Mouse (Mus musculus) gastrocnemius, postnatal 25 days (tissue): Measurements from ENCODE around the gene Tmem50a. TPM values are rescaled to one million over a fixed set of nuclear protein-coding genes. Genes with fewer than 3 reads are reported as not detected.
A peak's percentile ranks its signal among the peaks of the same experiment; 100 is the strongest.
"Not testable (repeated sequence)": the region's sequence is repeated elsewhere in the genome, so short reads cannot be mapped to it uniquely, and the experiment has no call there.

ENCODE experiments used
- DNase-seq: peaks from one replicate; pipeline ENCODE4 v3.0.0; 2022
- total RNA-seq, 2 experiments: library from RNA; stranded (reverse); gene quantifications; 1 replicate in 1 of 2; 2 replicates in 1 of 2; pipeline ENCODE4 v1.2.3; 2021

The Tmem50a gene
- total RNA-seq, 2 experiments from 2014 or later: 25.7 to 32.2 TPM

DNA sequence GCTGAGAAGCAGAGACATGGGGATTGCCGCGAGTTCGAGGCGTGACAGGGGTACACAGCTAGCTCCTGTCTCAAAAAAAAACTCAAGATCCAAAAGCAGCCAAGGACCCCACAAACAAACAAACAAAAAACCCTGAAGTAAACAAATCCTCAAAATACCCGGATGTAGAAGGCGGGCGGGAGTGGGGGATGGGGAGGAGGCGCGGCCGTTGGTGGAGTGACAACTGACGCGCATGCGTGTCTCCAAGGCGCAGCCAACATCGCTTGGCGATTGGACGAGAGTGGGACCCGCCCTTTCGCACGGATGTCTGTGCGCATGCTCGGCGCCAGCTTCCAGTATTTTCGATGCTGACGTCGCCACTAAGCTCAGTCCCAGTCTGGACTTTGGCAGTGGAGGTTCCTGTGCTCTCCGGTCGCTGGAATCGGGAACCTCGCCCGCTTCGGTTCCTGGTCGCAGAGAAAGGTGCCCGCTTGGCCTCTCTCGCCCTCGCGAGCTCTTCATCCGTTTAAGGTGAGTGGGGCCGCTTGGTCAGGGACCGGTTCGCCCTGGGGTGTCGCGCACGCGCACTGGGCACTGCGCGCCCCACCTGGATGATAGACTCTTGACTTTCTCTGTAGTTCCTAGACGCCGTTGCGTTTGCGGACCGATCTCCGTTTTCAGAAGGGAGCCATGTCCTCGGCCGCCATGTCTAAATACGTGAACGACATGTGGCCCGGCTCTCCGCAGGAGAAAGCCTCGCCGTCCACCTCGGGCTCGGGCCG lies 8.6 kb upstream of the Tmem50a start, which contains the start of gene Rsrp1:
Gene Rsrp1 (plus strand): TSS at position 335 of the 761 bp plus-strand sequence.
- peak; percentile 98 for DNase-seq

DNA sequence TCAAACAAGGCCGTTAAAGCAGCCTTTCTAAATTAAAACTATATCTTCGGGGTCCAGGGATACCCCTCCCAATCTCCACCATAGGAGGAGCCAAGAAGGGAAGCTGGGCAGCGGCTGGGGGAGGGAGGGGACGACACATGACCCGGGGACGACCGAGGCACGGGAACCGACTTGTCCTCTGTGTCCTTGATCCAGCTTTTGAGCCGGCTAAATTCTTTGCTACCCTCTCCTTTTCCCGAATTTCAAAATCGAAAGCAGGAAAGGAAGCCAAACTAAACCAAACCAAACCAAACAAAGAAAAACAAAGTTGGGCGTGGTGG lies 8.1 kb upstream of the Tmem50a start:
- peak; percentile 82 for DNase-seq

DNA sequence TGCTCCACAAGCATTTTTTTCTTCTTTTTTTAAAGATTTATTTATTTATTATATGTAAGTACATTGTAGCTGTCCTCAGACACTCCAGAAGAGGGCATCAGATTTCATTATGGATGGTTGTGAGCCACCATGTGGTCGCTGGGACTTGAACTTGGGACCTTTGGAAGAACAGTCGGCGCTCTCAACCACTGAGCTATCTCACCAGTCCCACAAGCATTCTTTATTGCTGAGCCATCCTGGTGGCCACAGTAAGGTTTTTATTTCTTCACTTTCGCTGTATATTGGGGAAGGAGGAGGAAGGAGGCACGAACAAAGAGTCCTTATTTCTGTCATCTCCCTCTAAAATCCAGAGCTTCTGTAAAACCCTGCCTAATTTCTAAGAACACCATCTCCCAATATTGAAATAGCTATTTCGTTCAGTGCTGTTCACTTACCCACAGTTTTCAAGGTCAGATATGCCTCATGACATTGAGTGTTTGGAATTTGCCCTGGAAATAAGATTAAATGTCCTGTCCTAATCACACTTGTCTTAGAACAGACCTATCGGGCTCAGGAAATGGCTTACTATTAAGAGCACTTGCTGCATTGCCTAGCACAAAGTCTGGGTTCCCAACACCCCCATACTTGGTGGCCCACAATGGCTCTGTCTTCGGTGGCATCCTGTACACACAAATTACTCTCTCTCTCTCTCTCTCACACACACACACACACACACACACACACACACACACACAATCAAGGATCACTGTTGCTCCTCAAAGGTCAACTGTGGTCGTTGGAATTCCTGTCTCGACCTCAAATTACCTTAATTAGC lies 7.5 kb upstream of the Tmem50a start:
- DNase-seq: no peak

DNA sequence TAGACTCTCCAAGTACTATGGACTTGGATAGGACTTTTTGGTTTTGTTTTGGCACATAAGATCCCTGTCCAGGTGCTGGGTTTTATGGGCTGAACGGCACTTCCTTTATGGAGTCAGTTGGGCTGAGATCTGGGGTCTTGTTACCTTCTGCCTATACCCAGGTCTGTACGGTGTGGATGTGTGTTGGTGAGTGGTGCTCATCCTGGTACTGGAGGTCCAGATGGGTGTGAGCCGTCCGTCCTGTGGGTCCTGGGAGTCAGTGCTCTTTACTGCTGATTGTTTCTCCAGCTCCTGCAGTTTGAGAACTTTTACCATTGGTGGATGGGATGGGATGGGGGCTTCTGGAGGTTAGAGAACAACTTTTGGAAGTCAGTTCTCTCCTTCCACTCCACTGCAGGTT lies 6.9 kb upstream of the Tmem50a start:
- DNase-seq: no peak

DNA sequence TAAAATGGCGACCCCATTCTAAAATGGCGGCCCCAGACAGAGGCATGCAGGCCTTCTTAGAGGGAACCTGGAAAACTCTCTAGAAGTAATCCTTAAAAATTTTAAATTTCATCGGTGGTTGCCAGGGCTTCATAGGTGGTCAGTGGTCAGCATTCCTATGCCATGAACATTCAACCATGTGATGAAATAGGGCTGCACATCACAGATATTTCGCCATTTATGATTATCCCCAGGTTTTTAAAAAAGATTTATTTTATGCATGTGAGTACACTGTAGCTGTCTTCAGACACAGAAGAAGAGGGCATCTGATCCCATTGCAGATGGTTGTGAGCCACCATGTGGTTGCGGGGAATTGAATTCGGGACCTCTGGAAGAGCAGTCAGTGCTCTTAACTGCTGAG lies 5.8 kb upstream of the Tmem50a start:
- no peak for DNase-seq

DNA sequence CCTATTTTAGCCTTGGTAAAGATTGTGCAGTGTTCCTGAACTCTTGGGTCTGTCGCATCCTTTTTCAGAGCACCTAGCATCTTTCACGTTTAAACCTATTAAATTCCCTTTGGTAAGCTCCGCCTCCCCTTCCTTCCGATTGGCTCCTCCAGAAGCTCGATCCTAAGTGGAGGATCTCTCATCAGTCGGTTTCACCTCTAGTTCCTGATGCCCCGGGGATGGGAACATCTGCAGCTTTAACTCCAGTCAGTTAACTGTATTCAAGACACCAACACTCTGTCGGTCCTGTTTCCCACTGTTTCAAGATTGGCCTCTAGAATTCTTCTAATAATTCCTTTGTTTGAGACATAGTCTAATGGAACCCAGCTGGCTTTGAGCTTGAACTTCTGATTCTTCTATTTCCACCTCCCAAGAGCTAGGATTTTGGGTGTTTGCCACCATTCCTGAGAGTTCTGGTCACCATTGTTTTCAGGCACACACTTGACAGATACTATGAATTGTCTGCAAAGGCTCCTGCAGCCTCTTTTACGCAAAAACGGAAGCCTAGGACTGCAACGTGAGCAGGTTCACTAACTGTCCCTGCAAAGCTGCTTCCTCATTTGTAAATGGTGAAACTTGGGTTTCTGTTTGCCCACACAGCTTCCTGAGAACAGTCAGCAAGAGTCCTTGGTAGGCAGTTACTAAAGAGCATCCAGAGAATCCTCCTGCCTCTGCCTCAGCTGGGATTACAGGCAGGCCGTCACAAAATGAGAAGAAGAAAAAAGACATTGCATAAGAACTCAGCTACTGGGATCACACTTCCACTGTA lies 5.1 kb upstream of the Tmem50a start:
- DNase-seq: no peak

DNA sequence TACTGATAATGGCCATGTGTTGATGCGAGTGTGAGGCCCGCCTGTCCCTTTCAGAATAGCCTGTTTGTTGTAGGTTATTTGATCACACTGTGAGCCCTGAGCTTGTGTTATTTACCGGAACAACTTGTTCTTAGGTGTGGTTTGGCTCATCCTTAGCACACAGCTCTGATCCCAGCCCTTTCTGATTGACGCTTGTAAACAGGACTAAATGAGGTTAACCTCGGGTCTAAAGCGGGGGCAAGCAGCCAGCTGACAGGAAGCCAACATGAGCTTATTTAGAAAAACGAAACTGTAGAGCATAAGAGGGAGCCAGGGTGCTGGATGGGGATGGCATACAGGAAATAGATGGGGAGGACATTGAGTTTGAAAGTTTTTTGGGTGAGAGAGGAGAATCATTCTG lies 3.6 kb upstream of the Tmem50a start:
- DNase-seq: peak; percentile 82

DNA sequence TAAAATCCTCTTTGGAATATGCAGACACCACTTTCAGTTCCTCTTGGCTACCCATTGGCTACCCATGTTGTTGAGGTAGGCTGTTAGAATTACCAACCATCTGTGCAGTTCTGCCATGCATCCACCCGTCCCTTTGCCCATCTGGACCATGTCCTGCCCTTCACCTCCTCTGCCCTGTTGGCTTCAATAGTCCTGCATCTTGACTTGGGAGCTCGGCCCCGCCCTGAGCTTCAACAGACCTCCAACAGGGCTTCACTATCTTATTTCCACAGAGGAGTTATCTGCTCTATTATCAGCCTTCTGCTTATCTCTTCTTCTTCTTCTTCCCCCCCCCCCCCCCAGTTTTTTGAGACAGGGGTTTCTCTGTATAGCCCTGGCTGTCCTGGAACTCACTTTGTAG lies 2.4 kb upstream of the Tmem50a start:
- no peak for DNase-seq

DNA sequence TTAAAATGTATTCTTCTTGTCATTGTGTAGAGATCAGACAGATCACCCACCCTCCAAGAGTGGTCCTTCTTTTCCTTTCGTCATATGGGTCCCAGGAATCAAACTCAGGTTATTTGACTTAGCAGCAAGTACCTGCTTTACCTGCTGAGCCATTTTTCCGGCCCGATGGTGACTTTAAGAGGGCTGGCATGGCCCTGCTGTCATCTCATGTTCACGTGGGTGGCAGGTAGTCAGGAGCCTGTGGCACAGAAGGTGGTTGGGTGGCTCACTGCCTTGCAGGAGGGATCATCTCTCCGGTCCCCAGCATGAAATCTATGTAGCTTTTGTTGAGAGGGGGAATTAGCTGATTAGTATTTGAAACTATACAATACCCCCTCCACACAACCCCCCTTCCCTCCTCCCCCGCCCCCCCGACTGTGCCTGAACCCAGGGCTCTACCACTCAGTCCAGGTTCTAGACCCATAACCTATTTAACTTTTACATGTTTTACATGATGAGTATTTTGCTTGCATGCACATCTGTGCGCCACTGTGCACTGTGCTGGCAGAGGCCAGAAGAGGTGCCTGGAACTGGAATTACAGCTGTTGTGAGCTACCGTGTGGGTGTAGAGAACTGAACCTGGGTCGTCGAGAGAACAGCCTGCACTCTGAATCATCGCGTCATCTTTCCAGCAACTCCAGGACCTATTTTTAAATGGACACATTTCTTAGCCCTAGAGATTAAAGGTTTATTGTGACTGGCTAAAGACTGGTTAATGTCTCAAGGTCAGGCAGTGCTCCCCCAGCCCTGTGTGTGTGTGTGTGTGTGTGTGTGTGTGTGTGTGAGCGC lies 613 bp upstream of the Tmem50a start:
- no peak for DNase-seq

DNA sequence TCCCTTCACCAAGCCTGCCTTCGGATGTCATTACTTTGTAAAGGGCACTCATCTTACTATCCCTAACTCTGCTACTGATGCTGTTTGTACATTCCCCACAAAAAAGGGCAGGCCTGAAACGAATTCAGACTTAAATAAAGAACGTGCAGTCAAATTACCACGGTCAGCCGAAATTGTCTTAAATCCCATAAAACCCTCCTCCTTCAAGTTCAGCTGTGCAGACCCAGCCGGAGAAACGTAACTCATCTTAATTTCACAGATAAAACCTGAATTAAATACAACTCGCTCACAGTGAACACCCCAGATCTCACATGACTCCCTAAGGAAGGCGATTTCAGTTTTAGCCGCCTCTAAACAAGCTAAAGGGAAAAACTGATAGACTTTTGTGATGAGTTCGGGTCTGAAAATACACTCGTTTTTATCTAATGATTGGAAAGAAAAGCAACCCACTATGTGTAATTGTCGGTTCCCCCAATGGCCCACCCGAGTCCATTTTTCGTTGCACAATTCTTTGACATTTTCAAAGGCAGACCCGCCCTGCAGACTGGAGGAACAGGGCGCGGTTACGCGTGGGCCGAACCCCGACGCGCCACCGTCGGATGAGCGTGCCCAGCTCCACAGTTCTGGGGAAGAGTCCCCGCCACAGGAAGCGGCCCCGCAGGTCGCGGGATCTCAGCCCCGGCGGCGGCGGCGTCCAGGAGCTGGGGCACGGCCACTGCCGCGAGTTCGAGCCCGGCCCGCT lies 531 bp downstream of the Tmem50a start:
- no peak for DNase-seq

DNA sequence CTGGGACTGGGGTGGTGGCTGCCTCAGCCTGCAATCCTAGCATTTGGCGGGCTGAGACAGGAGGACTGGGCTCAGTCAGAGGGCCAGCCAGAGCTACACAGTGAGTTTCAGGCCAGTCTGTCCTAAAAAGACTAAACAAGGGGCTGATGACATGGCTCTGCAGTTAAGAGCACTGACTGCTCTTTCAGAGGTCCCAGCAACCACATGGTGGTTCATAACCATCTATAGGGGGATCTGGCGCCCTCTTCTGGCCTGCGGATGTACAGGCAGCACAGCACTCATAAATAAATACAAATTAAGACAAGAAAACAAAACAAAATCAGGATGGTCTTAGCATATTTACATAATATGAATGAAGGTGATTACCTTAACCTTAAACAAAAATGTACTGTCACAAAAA lies 1.4 kb downstream of the Tmem50a start:
- no peak for DNase-seq

DNA sequence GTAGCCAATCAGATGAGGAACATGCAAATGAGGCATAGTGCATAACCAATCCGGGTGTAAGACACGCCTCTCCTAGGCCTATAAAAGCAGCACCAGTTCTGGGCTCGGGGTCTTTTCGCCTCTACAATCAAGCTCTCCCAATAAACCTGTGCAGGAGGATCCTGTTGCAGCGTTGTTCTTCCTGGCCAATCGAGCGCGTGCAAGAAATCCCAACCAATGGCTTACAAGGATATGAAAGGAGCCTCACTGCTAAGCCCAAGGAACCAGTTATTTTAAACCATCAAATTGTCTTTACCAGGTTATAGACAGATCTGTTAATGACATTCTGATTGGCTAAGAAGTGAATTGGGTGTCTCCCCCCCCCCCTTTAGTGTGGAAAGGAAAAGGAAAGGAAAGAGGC lies 3.4 kb downstream of the Tmem50a start:
- not testable (repeated sequence) for DNase-seq

DNA sequence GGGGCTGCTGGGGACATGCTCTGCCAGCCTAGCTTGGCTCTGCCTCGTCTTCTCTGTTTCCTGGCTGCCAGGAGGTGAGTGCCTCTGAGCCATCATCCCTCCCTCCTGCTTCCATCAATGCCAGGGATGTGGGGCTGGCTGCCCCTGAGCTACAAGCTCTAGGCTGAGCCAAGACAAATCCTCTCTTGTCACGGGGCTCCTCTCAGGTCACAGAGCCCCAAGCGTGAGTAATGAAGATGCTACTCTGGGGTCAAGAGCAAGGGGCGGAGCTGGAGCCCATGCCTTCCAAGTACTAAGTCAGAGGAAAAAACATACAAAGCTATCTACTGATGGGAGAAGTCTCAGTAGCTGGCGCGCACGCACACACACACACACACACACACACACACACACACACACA lies 11.8 kb downstream of the Tmem50a start:
- no peak for DNase-seq

DNA sequence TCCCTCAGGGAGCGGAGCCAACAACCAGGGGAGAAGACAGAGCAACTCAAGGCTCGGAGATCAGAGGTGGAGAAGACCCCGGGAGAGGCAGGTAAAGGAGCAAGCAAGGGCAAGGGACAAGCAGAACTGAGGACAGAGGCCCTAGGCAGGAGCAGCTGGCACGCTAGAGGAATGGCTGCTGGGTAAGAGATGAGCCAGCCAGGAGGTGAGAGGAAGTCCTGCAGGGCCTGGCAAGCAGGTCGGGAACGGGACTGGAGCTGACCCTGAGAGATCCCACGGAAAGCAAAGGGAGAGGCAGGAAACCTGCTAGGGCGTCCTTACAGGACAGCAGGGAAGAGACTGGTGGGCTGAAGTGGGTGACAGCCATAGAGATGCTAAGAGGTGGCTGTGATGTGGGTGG lies 13.7 kb downstream of the Tmem50a start:
- DNase-seq: no peak

DNA sequence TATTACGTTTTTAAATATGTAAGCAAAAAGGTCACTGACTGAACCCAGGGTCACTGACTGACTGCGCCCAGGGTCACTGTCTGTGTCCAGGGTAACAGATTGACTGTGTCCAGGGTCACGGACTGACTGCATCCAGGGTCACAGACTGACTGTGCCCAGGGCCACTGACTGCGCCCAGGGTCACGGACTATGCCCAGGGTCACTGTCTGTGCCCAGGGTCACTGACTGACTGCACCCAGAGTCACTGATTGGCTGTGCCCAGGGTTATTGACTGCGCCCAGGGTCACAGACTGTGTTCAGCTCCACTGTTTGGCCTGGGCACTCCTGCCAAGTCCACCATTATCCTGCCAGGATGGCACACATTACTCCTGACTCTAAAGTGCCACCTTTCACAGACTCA lies 17.6 kb downstream of the Tmem50a start:
- no peak for DNase-seq

DNA sequence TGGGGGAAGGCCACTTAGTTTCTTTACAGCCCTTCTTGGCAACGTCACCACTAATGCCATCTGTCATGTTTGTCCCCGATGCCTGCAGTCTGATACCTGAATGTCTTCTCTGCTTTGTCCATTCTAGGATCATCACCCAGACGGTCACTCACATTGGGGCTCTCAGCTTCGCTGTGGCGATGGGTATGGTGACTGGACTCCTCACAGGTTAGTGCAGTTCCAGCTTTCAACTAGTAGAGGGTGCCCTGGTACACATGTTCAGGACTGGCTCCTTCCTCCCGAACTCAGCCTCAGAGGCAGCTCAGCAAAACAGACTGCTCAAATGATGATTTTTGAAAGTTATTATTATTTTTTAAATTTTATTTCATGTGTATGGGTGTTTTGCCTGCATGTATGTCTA lies 22.7 kb downstream of the Tmem50a start:
- no peak for DNase-seq

DNA sequence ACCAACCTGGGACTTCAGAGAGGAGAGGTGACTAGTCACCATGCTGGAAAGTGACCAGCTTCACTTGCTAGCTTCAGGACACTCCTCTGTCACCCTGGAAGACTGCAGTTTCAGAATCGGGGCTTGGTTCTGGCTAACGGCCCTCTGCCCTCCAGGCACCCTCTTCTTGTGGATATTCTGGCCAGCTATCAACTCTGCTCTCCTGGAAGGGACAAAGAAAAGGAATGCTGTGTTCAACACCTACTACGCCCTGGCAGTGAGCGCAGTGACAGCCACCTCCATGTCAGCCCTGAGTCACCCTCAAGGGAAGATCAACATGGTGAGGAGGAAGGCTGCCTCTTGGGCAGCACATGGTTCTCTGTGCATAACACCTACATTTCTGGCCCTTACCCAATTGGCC lies 30.5 kb downstream of the Tmem50a start:
- no peak for DNase-seq

DNA sequence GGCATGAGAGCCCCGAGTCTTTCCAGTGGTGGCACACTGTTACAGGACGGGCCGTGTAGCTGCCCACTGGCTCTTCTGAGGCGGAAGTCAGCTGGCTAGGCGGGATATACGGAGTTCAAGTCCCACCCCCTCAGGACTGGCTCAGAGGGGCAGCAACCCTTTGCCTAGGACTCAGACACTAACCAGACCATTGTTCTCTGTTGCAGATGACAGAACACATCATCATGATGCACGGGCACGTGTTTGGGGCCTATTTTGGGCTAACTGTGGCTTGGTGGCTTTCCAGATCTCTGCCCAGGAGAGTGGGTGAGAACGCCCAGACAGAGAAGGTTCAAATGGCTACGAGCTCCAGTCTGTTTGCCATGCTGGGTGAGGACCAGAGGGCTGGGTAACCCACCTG lies 31.0 kb downstream of the Tmem50a start:
- no peak for DNase-seq

DNA sequence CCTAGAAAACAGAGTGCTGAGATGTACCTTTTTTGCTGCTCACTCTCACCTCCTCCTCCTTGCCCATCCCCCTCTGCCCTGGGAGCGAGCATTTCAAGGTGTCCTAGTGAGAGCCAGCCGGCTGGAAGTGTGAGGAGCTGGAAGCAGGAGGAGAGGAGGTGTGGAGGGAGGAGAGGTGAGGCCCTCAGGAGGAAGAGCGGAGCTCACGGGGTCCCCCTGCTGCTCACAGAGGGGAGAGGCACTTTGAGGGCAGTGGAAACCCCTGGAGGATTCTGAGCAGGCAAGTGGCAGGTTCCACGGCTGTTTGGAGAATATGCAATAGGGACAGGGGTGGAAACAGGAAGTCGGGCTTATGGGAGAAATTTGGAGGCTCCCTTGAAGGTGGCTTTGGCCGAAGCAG lies 31.6 kb downstream of the Tmem50a start:
- DNase-seq: no peak

DNA sequence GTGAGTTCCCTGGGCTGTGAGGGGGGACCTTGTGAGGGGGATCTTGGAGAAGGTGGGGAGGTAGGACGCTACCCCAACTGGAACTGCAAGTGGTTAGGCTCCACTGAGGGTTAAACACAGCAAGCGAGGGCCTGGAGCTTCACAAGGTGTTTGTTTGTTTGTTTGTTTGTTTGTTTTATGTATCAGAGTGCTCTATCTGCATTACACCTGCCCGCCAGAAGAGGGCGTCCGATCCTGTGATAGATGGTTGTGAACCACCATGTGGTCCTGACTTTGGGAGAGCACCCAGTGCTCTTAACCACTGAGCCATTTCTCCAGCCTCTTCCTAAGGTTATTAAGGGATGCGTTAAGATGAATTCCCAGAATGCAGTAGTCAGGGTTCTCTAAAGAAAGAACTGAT lies 34.8 kb downstream of the Tmem50a start:
- no peak for DNase-seq

DNA sequence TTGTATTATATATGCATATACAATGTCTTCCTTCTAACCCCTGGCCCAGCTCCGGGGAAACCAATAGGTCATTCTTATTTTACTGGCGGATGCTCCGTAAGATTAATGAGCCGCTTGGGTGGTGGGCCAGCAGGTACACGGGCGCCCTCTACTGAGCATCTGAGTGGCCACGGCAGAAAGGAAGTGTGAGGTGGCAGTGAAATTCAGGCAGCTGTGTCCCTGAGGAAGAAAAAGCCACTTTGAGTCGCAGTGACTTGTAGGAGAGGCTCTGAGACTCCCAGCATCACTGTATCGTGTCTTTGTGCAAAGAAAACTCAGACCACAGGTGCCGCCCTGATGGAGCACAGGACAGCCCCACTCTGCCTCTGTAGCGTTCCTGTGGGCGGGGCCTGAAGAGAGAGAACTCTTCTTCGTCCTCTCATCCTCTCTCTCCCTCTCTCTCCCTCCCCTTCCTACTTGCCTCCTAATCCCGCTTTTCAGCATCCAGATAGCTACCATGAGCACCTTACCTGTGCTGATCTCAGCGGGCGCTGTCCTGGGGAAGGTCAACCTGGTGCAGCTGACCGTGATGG lies 35.3 kb downstream of the Tmem50a start:
- peak; percentile 31 for DNase-seq
